Mouse (Mus musculus) intestine, postnatal 0 days (tissue): ENCODE data around the gene Grk2. TPM values are rescaled to one million over a fixed set of nuclear protein-coding genes. Genes with fewer than 3 reads are reported as not detected.

Experiments used
- ATAC-seq: fragments of 200-750 bp; cut with Nextera tagmentation; 2 replicates; pipeline ENCODE4 v1.8.0; 2017; ENCODE audit warnings: mild to moderate bottlenecking, moderate TSS enrichment, moderate library complexity
- H3K27ac ChIP-seq: fragments of 300-500 bp; sonication (generic); 2 replicates; pipeline ENCODE4 v1.5.1; 2014; ENCODE audit warnings: mild to moderate bottlenecking, low read depth, low read length, moderate library complexity
- H3K27me3 ChIP-seq: fragments of 300-500 bp; sonication (generic); replicated peaks from 2 replicates; pipeline ENCODE4 v1.6.1; 2014; ENCODE audit warnings: low read length, mixed read lengths; ENCODE audit not compliant: control insufficient read depth, insufficient read depth
- H3K36me3 ChIP-seq: fragments of 300-500 bp; sonication (generic); 2 replicates; pipeline ENCODE4 v1.6.1; 2014; ENCODE audit warnings: mild to moderate bottlenecking, moderate library complexity; ENCODE audit not compliant: control insufficient read depth, insufficient read depth
- H3K4me1 ChIP-seq: fragments of 300-500 bp; sonication (generic); replicated peaks from 2 replicates; pipeline ENCODE4 v1.6.1; 2014; ENCODE audit warnings: antibody characterized with exemption, low read length, mixed read lengths; ENCODE audit not compliant: control insufficient read depth, insufficient read depth
- H3K4me2 ChIP-seq: fragments of 300-500 bp; sonication (generic); replicated peaks from 2 replicates; pipeline ENCODE4 v1.6.1; 2014; ENCODE audit warnings: low read depth, mild to moderate bottlenecking, moderate library complexity
- H3K4me3 ChIP-seq: fragments of 300-500 bp; sonication (generic); 2 replicates; pipeline ENCODE4 v1.5.1; 2014; ENCODE audit warnings: low read depth, low read length
- H3K9ac ChIP-seq: fragments of 300-500 bp; sonication (generic); 2 replicates; pipeline ENCODE4 v1.6.1; 2014; ENCODE audit warnings: mild to moderate bottlenecking, low read depth, low read length
- H3K9me3 ChIP-seq: fragments of 300-500 bp; sonication (generic); 2 replicates; pipeline ENCODE4 v1.6.1; 2016; ENCODE audit warnings: mixed run types; ENCODE audit not compliant: control insufficient read depth
- CTCF ChIP-seq: sonication (generic); IDR thresholded peaks from 2 replicates; pipeline ENCODE4 v1.5.1; 2016; ENCODE audit warnings: low read depth, mild to moderate bottlenecking, control low read depth, antibody characterized with exemption, moderate library complexity
- WGBS: fragments of 180-500 bp; shearing (Covaris S2); extraction: QIAGEN DNeasy Blood & Tissue Kit; methylation state at CpG from one replicate; pipeline ENCODE4 v1.1.7; 2014; 5-methylcytosine and 5-hydroxymethylcytosine counted together
- polyA plus RNA-seq: library from polyadenylated mRNA; unstranded; fragments of >200 nt; fragmentation: Nextera tagmentation; extraction: Ambion mirVana; gene quantifications from 2 replicates; pipeline ENCODE4 v1.2.1, GENCODE M21; 2015

The Grk2 gene
- polyA plus RNA-seq, 1 experiment from 2014 or later: 14.4 TPM

GRCm38 (mm10) chr19:4321622-4322021 is 15.6 kb upstream of the Grk2 start:
- WGBS: 100% methylated on average over 1 of the region's 1 CpGs
- Histone ChIP-seq H3K4me1 (no peaks in the 10 kb centered on the region), H3K4me3 (no peak overlapping the region), H3K27ac (no peak overlapping the region), H3K9ac (no peak overlapping the region), H3K36me3 (peaks cover 89% of the 10 kb centered on the region), H3K9me3 (no peaks in the 10 kb centered on the region), H3K27me3 (no peaks in the 10 kb centered on the region), H3K4me2 (no peak overlapping the region)
- TF ChIP-seq CTCF: no peak
- ATAC-seq: no peak

- Histone ChIP-seq H3K27me3 (no peaks in the 10 kb centered on the region), H3K4me1 (no peaks in the 10 kb centered on the region), H3K4me2 (no peak overlapping the region), H3K27ac (no peak overlapping the region), H3K9me3 (no peaks in the 10 kb centered on the region), H3K4me3 (no peak overlapping the region), H3K9ac (no peak overlapping the region), H3K36me3 (peaks cover 68% of the 10 kb centered on the region)
- 70% methylated on average over 4 of the region's 4 CpGs for WGBS
- no peak for ATAC-seq
- TF ChIP-seq CTCF: no peak
Observed at GRCm38 (mm10) chr19:4319272-4319671, 13.2 kb upstream of the Grk2 start.

- no peak for ATAC-seq
- peaks cover 49% of the 10 kb centered on the region for H3K36me3 ChIP-seq
- no peaks in the 10 kb centered on the region for H3K4me1 ChIP-seq
- TF ChIP-seq CTCF: no peak
- no peak overlapping the region for H3K27ac ChIP-seq
- H3K9me3 ChIP-seq: no peaks in the 10 kb centered on the region
- 91% methylated on average over 3 of the region's 3 CpGs for WGBS
- H3K27me3 ChIP-seq: no peaks in the 10 kb centered on the region
- H3K4me3 ChIP-seq: no peak overlapping the region
- no peak overlapping the region for H3K9ac ChIP-seq
- H3K4me2 ChIP-seq: no peak overlapping the region
Observed at GRCm38 (mm10) chr19:4317181-4317580, 11.2 kb upstream of the Grk2 start.

GRCm38 (mm10) chr19:4315223-4315944 is 9.4 kb upstream of the Grk2 start:
- H3K9ac ChIP-seq: no peak overlapping the region
- H3K27me3 ChIP-seq: no peaks in the 10 kb centered on the region
- no peak overlapping the region for H3K4me2 ChIP-seq
- peak; percentile 24; the same call in 1 of the 2 replicates for ATAC-seq
- H3K4me3 ChIP-seq: no peak overlapping the region
- H3K9me3 ChIP-seq: no peaks in the 10 kb centered on the region
- H3K4me1 ChIP-seq: no peaks in the 10 kb centered on the region
- 49% methylated on average over 6 of the region's 6 CpGs for WGBS
- no peak for TF ChIP-seq CTCF
- 0 out of 2 replicates have a peak overlapping the region, but pooled peaks have one; percentile 15 for H3K27ac ChIP-seq
- H3K36me3 ChIP-seq: peaks cover 35% of the 10 kb centered on the region

- no peak overlapping the region for H3K27ac ChIP-seq
- H3K36me3 ChIP-seq: no peaks in the 10 kb centered on the region
- no peaks in the 10 kb centered on the region for H3K9me3 ChIP-seq
- peaks cover 4% of the 10 kb centered on the region for H3K4me1 ChIP-seq
- no peak for ATAC-seq
- no peak overlapping the region for H3K4me3 ChIP-seq
- H3K27me3 ChIP-seq: no peaks in the 10 kb centered on the region
- H3K9ac ChIP-seq: no peak overlapping the region
- peak; percentile 85 for TF ChIP-seq CTCF
- H3K4me2 ChIP-seq: no peak overlapping the region
Observed at GRCm38 (mm10) chr19:4309776-4310185, 3.8 kb upstream of the Grk2 start.

- Histone ChIP-seq H3K9ac (no peak overlapping the region), H3K4me3 (no peak overlapping the region), H3K27me3 (no peaks in the 10 kb centered on the region), H3K4me2 (no peak overlapping the region), H3K4me1 (peaks cover 9% of the 10 kb centered on the region), H3K36me3 (no peaks in the 10 kb centered on the region), H3K9me3 (no peaks in the 10 kb centered on the region), H3K27ac (no peak overlapping the region)
- 96% methylated on average over 4 of the region's 4 CpGs for WGBS
- ATAC-seq: no peak
- TF ChIP-seq CTCF: no peak
Observed at GRCm38 (mm10) chr19:4309302-4309701, 3.3 kb upstream of the Grk2 start.
